In the genomic region with DNA sequence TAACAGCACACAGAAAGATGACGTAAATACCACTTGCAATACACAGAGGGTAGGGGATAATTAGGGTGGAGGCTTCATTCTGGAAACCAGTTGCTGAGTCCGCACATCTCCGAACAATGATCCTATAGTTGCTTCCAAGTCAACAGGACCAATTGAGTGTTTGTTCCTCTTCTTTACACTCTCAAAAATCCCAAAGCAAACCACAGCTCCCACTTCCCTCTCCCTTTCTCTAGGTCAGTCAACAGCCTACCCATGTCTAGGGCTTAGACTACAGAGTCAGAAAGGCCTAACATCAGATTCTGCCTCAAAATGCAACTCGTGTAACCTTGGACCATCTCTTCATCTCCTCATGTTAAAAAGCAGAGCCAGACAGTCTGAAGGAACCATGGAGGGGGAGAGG, we compare ENCODE assay signal across 29 mouse cellular contexts. TPM values are rescaled to one million over a fixed set of nuclear protein-coding genes. Genes with fewer than 3 reads are reported as not detected.
DNase-seq lines count a peak whose midpoint lies in the region; ATAC-seq and TF ChIP-seq lines count a peak whose summit lies in the region.
"Had no signal": no experiment of that assay in that cellular context is flagged by ENCODE, and none has a peak within 500 bp of the region (broad histone marks: within the 10 kb centered on the region; RNA-seq: fewer than 3 reads in every experiment).

No protein-coding gene starts in this region.

- H3K4me1 ChIP-seq in liver, adult 2 months (ENCODE audit: control insufficient read depth, insufficient read depth, low read length), result no peaks in the 10 kb centered on the region
- no peaks in the 10 kb centered on the region for H3K4me1 ChIP-seq in liver, embryonic 12.5 days
- H3K4me1 ChIP-seq: forebrain, embryonic 10.5 days; forebrain, embryonic 13.5 days; heart, embryonic 10.5 days; heart, embryonic 13.5 days; hindbrain, embryonic 12.5 days; hindbrain, embryonic 15.5 days had no signal

- ATAC-seq in liver, embryonic 12.5 days, result no peak
- peak; percentile 74 for ATAC-seq in common myeloid progenitor, adult 5-6 weeks (replicated peaks; ENCODE audit: low read depth, poor library complexity, severe bottlenecking)
- ATAC-seq in megakaryocyte progenitor cell, adult 5-6 weeks (replicated peaks; ENCODE audit: poor library complexity), result peak; percentile 52
- ATAC-seq: CD4-positive, CD25-positive, alpha-beta regulatory T cell, adult 4 months; forebrain, embryonic 13.5 days; forebrain, embryonic 16.5 days had no signal

- no peaks in the 10 kb centered on the region for H3K27me3 ChIP-seq in liver, adult 2 months (ENCODE audit: control insufficient read depth, insufficient read depth, low read length)
- no peaks in the 10 kb centered on the region for H3K27me3 ChIP-seq in liver, embryonic 12.5 days (replicated peaks)
- H3K27me3 ChIP-seq: forebrain, embryonic 13.5 days; heart, embryonic 13.5 days; hindbrain, embryonic 12.5 days; hindbrain, embryonic 15.5 days had no signal

- H3K36me3 ChIP-seq in liver, adult 2 months (ENCODE audit: control insufficient read depth, insufficient read depth, low read length), result peaks cover 19% of the 10 kb centered on the region
- no peaks in the 10 kb centered on the region for H3K36me3 ChIP-seq in liver, embryonic 12.5 days
- H3K36me3 ChIP-seq: forebrain, embryonic 10.5 days; heart, embryonic 10.5 days; heart, embryonic 13.5 days; hindbrain, embryonic 12.5 days; hindbrain, embryonic 15.5 days had no signal

- DNase-seq in liver, adult 2 months (ENCODE audit: extremely low read depth, low read depth, low spot score), result peak; percentile 14
- no peak for DNase-seq in right cerebral cortex, postnatal 14 days
- no peak for DNase-seq in lung, postnatal 10 days
- DNase-seq in cerebellum, postnatal 25 days, result no peak
- DNase-seq: adrenal gland, adult 2 months; adrenal gland, postnatal 14 days; cerebellum, adult 11 months; cerebellum, adult 2 months; cerebellum, adult 9-11 months; cerebellum, postnatal 36 days; gastrocnemius, postnatal 10 days; heart, adult 2 months; heart, postnatal 14 days had no signal

- no peak overlapping the region for H3K9ac ChIP-seq in liver, adult 2 months (ENCODE audit: low read depth, low read length)
- H3K9ac ChIP-seq in liver, embryonic 12.5 days, result no peak overlapping the region
- H3K9ac ChIP-seq: forebrain, embryonic 13.5 days; heart, embryonic 13.5 days; hindbrain, embryonic 12.5 days; hindbrain, embryonic 15.5 days had no signal

- 89% methylated on average over 4 of the region's 4 CpGs for WGBS in liver, adult 2 months
- WGBS in liver, embryonic 12.5 days (ENCODE audit: insufficient replicate concordance), result 81% methylated on average over 4 of the region's 4 CpGs

- H3K9me3 ChIP-seq in liver, embryonic 12.5 days (replicated peaks), result no peaks in the 10 kb centered on the region
- H3K9me3 ChIP-seq: forebrain, embryonic 10.5 days; forebrain, embryonic 13.5 days; heart, embryonic 10.5 days; heart, embryonic 13.5 days; hindbrain, embryonic 12.5 days; hindbrain, embryonic 15.5 days had no signal

- no peak for TF ChIP-seq CTCF in liver, adult 2 months (IDR thresholded peaks at IDR 0.05; ENCODE audit: low read depth, low read length)

- H3K79me2 ChIP-seq in liver, adult 2 months (ENCODE audit: control insufficient read depth, insufficient read depth, low read length), result no peaks in the 10 kb centered on the region

- H3K4me3 ChIP-seq in liver, adult 2 months (ENCODE audit: insufficient read depth, low read depth, low read length), result no peak overlapping the region
- no peak overlapping the region for H3K4me3 ChIP-seq in liver, embryonic 12.5 days
- H3K4me3 ChIP-seq: forebrain, embryonic 10.5 days; forebrain, embryonic 13.5 days; heart, adult 2 months; heart, embryonic 10.5 days; heart, embryonic 13.5 days; hindbrain, embryonic 12.5 days; hindbrain, embryonic 15.5 days had no signal

- TF ChIP-seq POLR2A in liver, adult 2 months (IDR thresholded peaks at IDR 0.05; ENCODE audit: extremely low read depth, insufficient read depth, low read length), result no peak

- H3K27ac ChIP-seq in liver, adult 2 months (replicated peaks; ENCODE audit: insufficient read depth, low read depth, low read length), result no peak overlapping the region
- H3K27ac ChIP-seq in liver, embryonic 12.5 days, result no peak overlapping the region
- H3K27ac ChIP-seq: forebrain, embryonic 10.5 days; forebrain, embryonic 13.5 days; heart, adult 2 months; heart, embryonic 10.5 days; heart, embryonic 13.5 days; hindbrain, embryonic 12.5 days; hindbrain, embryonic 15.5 days had no signal

- H3K4me2 ChIP-seq in liver, embryonic 12.5 days, result no peak overlapping the region
- H3K4me2 ChIP-seq: forebrain, embryonic 13.5 days; heart, embryonic 13.5 days; hindbrain, embryonic 12.5 days; hindbrain, embryonic 15.5 days had no signal

RNA-seq across cellular contexts. Expression of a gene that starts 36.3 kb away (rescaled TPM):
- 2.9 and 3.3 TPM in 2 replicates for total RNA-seq in liver, adult 2 months (2014; rRNA removed)
- polyA plus RNA-seq in liver, adult 2 months (2012; rRNA removed), result 1.1 TPM in 2 replicates
- 0.02 and 0.05 TPM in 2 replicates for polyA plus RNA-seq in liver, embryonic 12.5 days (2016; fragmentation: Nextera tagmentation; extraction: Ambion mirVana)
- total RNA-seq in common myeloid progenitor, adult 5-6 weeks (2017), result not detected in 2 replicates
- not detected in 2 replicates for total RNA-seq in megakaryocyte progenitor cell, adult 5-6 weeks (2015)
- 0.14 TPM in 1 of 2 replicates, not detected in the other for total RNA-seq in megakaryocyte progenitor cell, adult 5-6 weeks (2017)
- total RNA-seq: adrenal gland, adult 2 months; heart, adult 2 months; hematopoietic stem cell, adult 5-6 weeks; MEL had no signal
- polyA plus RNA-seq: adrenal gland, adult 2 months; CD4-positive, CD25-positive, alpha-beta regulatory T cell, adult 4 months; heart, adult 2 months; intestine, embryonic 14.5 days had no signal

RNA-seq across cellular contexts. Expression of a gene that starts 51.3 kb away (rescaled TPM):
- total RNA-seq in liver, adult 2 months (2014; rRNA removed), result 131 and 168 TPM in 2 replicates
- polyA plus RNA-seq in liver, adult 2 months (2012; rRNA removed), result 52.2 and 58.4 TPM in 2 replicates
- 2.2 and 2.8 TPM in 2 replicates for polyA plus RNA-seq in liver, embryonic 12.5 days (2016; fragmentation: Nextera tagmentation; extraction: Ambion mirVana)
- not detected in 2 replicates for total RNA-seq in common myeloid progenitor, adult 5-6 weeks (2017)
- total RNA-seq in megakaryocyte progenitor cell, adult 5-6 weeks (2015), result not detected in 2 replicates
- not detected in 2 replicates for total RNA-seq in megakaryocyte progenitor cell, adult 5-6 weeks (2017)
- total RNA-seq: gastrocnemius, postnatal 10 days; hematopoietic stem cell, adult 5-6 weeks; MEL had no signal
- polyA plus RNA-seq: CD4-positive, CD25-positive, alpha-beta regulatory T cell, adult 4 months; embryonic facial prominence, embryonic 11.5 days; embryonic facial prominence, embryonic 14.5 days; forebrain, embryonic 10.5 days; hindbrain, embryonic 12.5 days; hindbrain, embryonic 15.5 days had no signal

Comparison
In these comparisons a context has a peak if more than half of its experiments do, and no peak if none do; other contexts are left out.
1. RNA of a gene that starts 51.3 kb away (total RNA-seq): 131 to 168 TPM in liver, adult 2 months; not detected in common myeloid progenitor, adult 5-6 weeks and not detected in megakaryocyte progenitor cell, adult 5-6 weeks; every median in the first group is over 100 times any median in the second.